8 mouse cellular contexts compared by ENCODE assay signal in the genomic region with DNA sequence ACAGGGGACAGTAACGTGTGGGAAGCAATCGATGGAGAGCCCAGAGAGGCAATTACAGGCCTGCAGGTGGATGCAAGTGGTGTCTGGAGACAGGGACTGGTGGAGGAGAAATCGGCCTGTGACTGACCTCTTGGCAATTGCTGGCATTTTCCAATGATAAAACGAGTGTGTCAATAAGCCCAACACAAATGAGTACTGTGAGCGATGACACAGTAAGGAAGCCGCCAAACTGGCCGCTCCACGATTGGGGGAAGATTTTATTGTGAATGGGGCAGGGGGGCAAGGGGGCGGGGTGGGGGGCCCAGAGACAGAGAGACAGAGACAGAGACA. TPM values are rescaled to one million over a fixed set of nuclear protein-coding genes. Genes with fewer than 3 reads are reported as not detected.
A peak's percentile ranks its signal among the peaks of the same experiment; 100 is the strongest.
DNase-seq lines count a peak whose midpoint lies in the region; ATAC-seq and TF ChIP-seq lines count a peak whose summit lies in the region.

No protein-coding gene starts in this region.

- no peak for ATAC-seq in heart, embryonic 14.5 days (ENCODE audit: insufficient number of reproducible peaks, insufficient read depth, low FRiP score, low read depth)
- peak; percentile 21; the same call in 1 of the 2 replicates for ATAC-seq in hindbrain, postnatal 0 days
- ATAC-seq in midbrain, embryonic 15.5 days (replicated peaks): no peak
- ATAC-seq in erythroid progenitor cell, adult 5-6 weeks (replicated peaks; ENCODE audit: low FRiP score, poor library complexity, severe bottlenecking): no peak; the same call in 1 of the 2 replicates

- peak overlapping the region; percentile 93 for H3K4me2 ChIP-seq in heart, embryonic 14.5 days (ENCODE audit: low read length)
- H3K4me2 ChIP-seq in hindbrain, postnatal 0 days (ENCODE audit: low read depth, low read length): peak overlapping the region; percentile 64
- H3K4me2 ChIP-seq in midbrain, embryonic 15.5 days: peak overlapping the region; percentile 48

- no peak overlapping the region for H3K27ac ChIP-seq in heart, embryonic 14.5 days (replicated peaks in 1 of 2; ENCODE audit: control insufficient read depth in 1 of 2, insufficient read depth in 1 of 2, low read depth in 2 of 2, low read length in 2 of 2)
- H3K27ac ChIP-seq in bone marrow macrophage, adult 2 months (ENCODE audit: insufficient read depth, low read depth, low read length): no peak overlapping the region
- no peak overlapping the region for H3K27ac ChIP-seq in hindbrain, postnatal 0 days
- H3K27ac ChIP-seq in midbrain, embryonic 15.5 days: no peak overlapping the region

- no peak for DNase-seq in heart, postnatal 4 days
- DNase-seq in hindbrain, postnatal 0 days (ENCODE audit: low spot score): no peak
- DNase-seq in c-Kit-positive CD71-positive TER-119-positive erythroid progenitor cells, embryonic 14.5 days (ENCODE audit: low spot score): no peak
- no peak for DNase-seq in cerebellum, adult 9-11 months

- H3K36me3 ChIP-seq in heart, embryonic 14.5 days (ENCODE audit: control insufficient read depth, insufficient read depth, low read length): no peaks in the 10 kb centered on the region
- no peaks in the 10 kb centered on the region for H3K36me3 ChIP-seq in hindbrain, postnatal 0 days (ENCODE audit: insufficient read depth, low read length)
- no peaks in the 10 kb centered on the region for H3K36me3 ChIP-seq in midbrain, embryonic 15.5 days (replicated peaks)

- peaks cover 7 to 15% of the 10 kb centered on the region in 2 experiments; a peak in 3 of 4 replicates for H3K4me1 ChIP-seq in heart, embryonic 14.5 days (ENCODE audit: control insufficient read depth in 2 of 2, insufficient read depth in 2 of 2, low read length in 2 of 2)
- peaks cover 10% of the 10 kb centered on the region for H3K4me1 ChIP-seq in bone marrow macrophage, adult 2 months (ENCODE audit: control insufficient read depth, insufficient read depth, low read length)
- no peaks in the 10 kb centered on the region for H3K4me1 ChIP-seq in hindbrain, postnatal 0 days (ENCODE audit: insufficient read depth, low read length)
- peaks cover 7% of the 10 kb centered on the region for H3K4me1 ChIP-seq in midbrain, embryonic 15.5 days

- 15% methylated on average over 9 of the region's 9 CpGs for WGBS in heart, embryonic 14.5 days
- WGBS in hindbrain, postnatal 0 days: 11% methylated on average over 9 of the region's 9 CpGs
- WGBS in midbrain, embryonic 15.5 days: 20% methylated on average over 9 of the region's 9 CpGs

- H3K27me3 ChIP-seq in heart, embryonic 14.5 days (ENCODE audit: control insufficient read depth, insufficient read depth, low read length): no peaks in the 10 kb centered on the region
- no peaks in the 10 kb centered on the region for H3K27me3 ChIP-seq in hindbrain, postnatal 0 days (ENCODE audit: insufficient read depth, low read length)
- no peaks in the 10 kb centered on the region for H3K27me3 ChIP-seq in midbrain, embryonic 15.5 days (replicated peaks)

- TF ChIP-seq POLR2A in bone marrow macrophage, adult 2 months (IDR thresholded peaks at IDR 0.05; ENCODE audit: borderline replicate concordance, low read depth, low read length): no peak

- H3K9me3 ChIP-seq in heart, embryonic 14.5 days (ENCODE audit: control insufficient read depth, low read length): no peaks in the 10 kb centered on the region
- no peaks in the 10 kb centered on the region for H3K9me3 ChIP-seq in hindbrain, postnatal 0 days (ENCODE audit: low read length)
- H3K9me3 ChIP-seq in midbrain, embryonic 15.5 days: no peaks in the 10 kb centered on the region

- peak overlapping the region; percentile 49 to 55 for H3K4me3 ChIP-seq in heart, embryonic 14.5 days (ENCODE audit: control insufficient read depth in 1 of 2, insufficient read depth in 1 of 2, low read depth in 1 of 2, low read length in 2 of 2)
- H3K4me3 ChIP-seq in bone marrow macrophage, adult 2 months (ENCODE audit: insufficient read depth, low read length): peak overlapping the region; percentile 57
- H3K4me3 ChIP-seq in hindbrain, postnatal 0 days (ENCODE audit: low read length): peak overlapping the region; percentile 34
- H3K4me3 ChIP-seq in midbrain, embryonic 15.5 days: peak overlapping the region; percentile 21

- peak overlapping the region; percentile 74 for H3K9ac ChIP-seq in heart, embryonic 14.5 days (ENCODE audit: low read length)
- H3K9ac ChIP-seq in hindbrain, postnatal 0 days (replicated peaks; ENCODE audit: low read length): no peak overlapping the region
- peak overlapping the region; percentile 28; the same call in 1 of the 2 replicates for H3K9ac ChIP-seq in midbrain, embryonic 15.5 days

- no peak for TF ChIP-seq CTCF in bone marrow macrophage, adult 2 months (IDR thresholded peaks at IDR 0.05; ENCODE audit: low read depth, low read length)
- no peak for TF ChIP-seq CTCF in hindbrain, postnatal 0 days (IDR thresholded peaks at IDR 0.05; ENCODE audit: low read depth)

RNA-seq across cellular contexts. Expression of a gene that starts 32.0 kb away (rescaled TPM):
- 0.69 and 0.94 TPM in 2 replicates for polyA plus RNA-seq in heart, embryonic 14.5 days (2014; fragmentation: Nextera tagmentation; extraction: Ambion mirVana)
- total RNA-seq in heart, postnatal 4 days (2021): 1 to 10 TPM; 4.3 TPM
- polyA plus RNA-seq in bone marrow macrophage, adult 2 months (2012; ENCODE audit: insufficient read depth, insufficient read length, missing spikeins): 1.1 and 2.1 TPM in 2 replicates
- total RNA-seq in hindbrain, postnatal 0 days (2014; rRNA removed): 2.1 and 2.4 TPM in 2 replicates
- polyA plus RNA-seq in hindbrain, postnatal 0 days (2015; fragmentation: Nextera tagmentation; extraction: Ambion mirVana): 2.3 and 2.7 TPM in 2 replicates
- polyA plus RNA-seq in midbrain, embryonic 15.5 days (2015; fragmentation: Nextera tagmentation; extraction: Ambion mirVana): 0.43 and 0.52 TPM in 2 replicates
- not detected in 2 replicates for total RNA-seq in erythroid progenitor cell, adult 5-6 weeks (2015; ENCODE audit: low replicate concordance)
- 0.64 TPM in 1 of 2 replicates, not detected in the other for total RNA-seq in erythroid progenitor cell, adult 5-6 weeks (2017; ENCODE audit: low replicate concordance)
